Mouse (Mus musculus) telencephalon, adult 2 months (tissue): ENCODE measurements at regions not wholly inside any gene's neighbourhood (a gene's known extent, or its start where the extent isn't known, plus 50 kb on each side); places are given as distances from the start of the nearest gene placed in this dataset.
A peak's percentile ranks its signal among the peaks of the same experiment; 100 is the strongest.

Experiments
- DNase-seq: peaks from one replicate; pipeline ENCODE4 v3.0.0-alpha.2; 2011; ENCODE audit warnings: low read depth, low spot score

DNA sequence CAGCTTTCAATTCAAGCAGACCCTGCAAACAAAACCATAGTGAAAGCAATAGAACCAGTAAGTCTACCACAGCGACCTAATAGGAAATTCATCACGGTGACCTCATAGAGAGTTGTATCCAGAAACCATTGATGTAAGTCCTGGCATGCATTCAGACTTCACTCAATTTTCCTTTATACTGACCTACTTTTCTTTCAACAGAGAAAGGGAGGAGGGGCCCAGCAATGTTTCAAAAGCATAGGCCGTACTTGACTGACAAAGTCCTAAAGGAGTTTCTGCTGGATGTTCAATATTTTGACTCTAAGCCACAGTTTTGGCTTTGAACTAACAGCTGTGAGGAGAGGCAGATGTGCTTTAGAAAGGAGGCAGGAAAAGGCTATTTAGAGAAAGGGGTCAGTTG lies 88.4 kb downstream of the AI593442 start:
- peak; percentile 15 for DNase-seq

DNA sequence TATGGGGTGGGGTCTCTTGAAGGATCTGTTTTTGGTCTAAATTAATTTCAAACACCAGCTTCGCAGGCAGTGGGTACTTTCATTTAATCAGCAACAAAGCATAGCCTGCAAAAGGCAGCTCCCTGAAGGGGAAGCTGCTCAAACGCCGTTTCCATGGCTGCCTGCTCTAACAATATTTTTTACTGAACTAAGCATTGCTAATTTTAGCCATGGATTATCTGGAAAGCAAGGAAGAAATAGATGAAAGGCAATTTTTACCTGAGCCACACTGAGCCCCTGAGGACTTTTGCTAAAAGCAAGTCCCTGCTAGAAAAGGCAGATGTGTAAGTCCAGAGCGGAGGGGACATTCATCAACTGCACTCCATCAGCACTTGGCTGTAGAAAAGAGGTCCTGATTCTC lies 105.5 kb downstream of the AI593442 start:
- DNase-seq = peak; percentile 55

- DNase-seq = no peak
These were observed 127.9 kb downstream of the AI593442 start for GRCm38 (mm10) chr9:52551577-52552281.

DNA sequence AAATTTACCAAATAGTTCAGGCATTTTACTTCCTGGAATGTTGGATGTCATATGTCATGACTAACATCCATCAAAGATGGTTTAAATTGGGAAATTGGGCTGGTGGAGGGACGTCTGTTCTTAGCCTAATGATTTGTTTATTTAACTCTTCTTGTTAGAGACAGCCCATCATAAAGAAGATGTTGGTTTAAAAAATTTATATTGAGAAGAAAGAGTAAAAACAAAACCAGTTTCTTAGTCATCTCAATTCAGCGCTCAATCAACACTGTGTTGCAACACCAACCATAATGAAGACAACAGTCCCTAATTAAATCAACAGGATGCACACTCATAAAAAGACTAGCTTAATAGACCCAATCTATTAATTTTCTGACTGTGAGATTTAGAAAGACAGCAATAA lies 133.5 kb downstream of the AI593442 start:
- DNase-seq = no peak

DNA sequence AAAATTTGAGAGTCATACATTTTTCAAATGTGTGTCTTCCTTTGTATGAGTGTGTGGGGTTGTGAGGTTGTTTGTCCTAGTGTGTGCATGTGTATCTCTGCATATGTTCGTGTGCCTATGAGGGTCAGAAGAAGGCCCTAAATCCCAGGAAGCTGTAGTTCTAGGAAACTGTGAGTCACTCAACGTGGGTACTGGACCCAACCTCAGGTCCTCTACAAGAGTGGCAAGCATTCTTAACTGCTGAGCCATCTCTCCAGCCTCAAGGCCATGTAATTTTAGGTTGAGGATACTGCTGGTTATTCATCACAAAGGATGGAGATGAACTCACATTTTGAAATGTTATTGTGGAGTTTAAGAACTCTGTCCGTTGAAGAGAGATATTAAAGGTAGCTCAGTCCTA lies 140.5 kb downstream of the AI593442 start:
- no peak for DNase-seq

- no peak for DNase-seq
These were observed 150.1 kb downstream of the AI593442 start for GRCm38 (mm10) chr9:52529444-52529915.

- no peak for DNase-seq
These were observed 179.1 kb downstream of the AI593442 start for GRCm38 (mm10) chr9:52500487-52500886.

DNA sequence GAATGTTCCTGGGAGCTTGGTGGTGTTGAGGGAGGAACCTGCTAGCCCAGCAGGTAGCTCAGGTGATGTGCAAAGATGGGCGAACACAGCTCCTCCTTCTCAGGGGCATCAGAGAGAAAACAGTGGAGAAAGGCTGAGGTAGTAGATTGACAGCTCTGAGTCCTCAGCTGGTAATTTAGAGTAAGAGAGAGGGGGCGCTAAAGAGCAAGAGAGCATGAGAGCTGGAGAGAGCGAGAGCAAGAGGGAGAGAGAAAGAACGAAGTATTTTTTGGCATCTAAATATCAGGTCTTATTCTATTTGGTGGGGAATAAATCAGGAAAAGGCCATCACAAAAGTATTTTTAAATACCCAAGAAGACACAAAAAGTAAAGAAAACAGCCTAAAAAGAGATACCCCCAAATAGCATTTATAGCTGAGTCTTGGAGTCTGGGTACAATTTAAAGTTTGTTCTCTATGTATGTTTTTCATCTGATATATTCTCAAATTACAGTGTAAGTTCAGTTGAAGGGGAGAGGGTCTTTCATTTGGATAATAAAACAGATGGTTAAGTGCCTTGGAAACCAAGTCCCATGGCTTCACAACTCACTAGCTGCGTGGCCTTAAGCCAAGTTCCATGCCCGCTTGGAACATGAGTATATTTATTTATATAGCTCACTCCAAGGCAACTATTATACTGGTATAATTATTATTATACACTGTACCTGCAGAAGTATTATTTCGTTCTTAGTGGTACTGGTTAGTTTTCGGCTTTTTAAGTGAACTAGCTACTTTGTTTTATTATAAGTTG lies 183.9 kb downstream of the AI593442 start:
- DNase-seq = no peak

DNA sequence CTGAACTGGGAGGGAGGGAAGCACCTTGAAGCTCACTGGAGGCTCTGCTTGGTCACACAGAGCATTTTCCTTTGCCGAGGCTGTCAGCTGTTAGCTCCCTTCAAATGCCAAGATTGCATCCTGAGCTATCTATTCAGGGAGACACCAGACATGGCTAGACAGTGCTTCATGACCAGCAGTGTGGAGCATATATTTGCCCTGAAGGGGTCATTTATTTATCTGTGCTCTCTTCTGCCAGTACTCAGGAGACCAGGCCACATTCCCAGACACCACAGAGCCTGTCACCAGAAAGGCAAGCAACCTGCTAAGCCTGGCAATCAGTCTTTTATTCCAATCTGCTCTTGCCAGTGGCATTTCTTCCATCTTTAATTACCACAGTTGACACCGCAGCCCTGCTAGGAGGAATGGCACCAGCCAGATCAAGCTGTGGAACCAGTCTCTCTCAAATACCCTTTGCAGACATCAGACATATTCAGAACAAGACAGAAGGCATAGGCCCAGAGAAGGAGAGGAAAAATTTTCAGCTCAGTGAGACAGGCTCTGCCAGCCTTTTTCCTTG lies 186.6 kb downstream of the AI593442 start:
- no peak for DNase-seq

DNA sequence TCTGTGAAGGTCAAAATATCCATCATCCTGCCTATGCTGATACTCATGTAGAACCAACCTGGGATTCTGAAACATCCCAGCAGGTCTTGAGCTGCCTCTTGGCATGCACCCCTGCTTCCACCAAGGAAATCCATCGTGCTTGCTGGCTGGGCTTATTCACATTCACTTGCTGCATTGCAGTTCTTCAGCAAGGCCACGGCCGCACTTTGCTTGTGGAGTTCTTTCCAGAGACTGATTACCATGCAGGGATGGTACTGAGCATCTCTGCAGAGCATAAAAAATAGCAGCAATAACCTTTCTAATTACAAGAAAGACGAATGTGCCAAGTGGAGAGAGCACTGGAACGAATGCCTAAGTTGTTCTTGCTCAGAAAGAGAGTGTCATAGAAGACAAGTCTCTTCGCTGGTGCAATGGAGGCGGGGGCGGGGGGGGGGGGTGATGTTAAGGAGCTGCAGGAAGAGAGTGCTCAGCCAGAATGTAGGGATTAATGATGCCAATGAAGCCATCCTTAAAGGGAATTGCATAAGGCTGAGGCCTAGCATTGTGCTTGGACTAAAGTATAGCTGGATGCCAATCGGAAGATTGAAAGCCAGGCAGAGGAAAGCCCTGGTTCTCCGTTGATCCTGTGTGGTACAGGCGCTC lies 205.9 kb downstream of the AI593442 start:
- DNase-seq = no peak

- no peak for DNase-seq
These were observed 206.7 kb downstream of the AI593442 start for GRCm38 (mm10) chr9:52472859-52473258.

GRCm38 (mm10) chr9:52458518-52458917 lies 221.1 kb downstream of the AI593442 start:
- DNase-seq = no peak

DNA sequence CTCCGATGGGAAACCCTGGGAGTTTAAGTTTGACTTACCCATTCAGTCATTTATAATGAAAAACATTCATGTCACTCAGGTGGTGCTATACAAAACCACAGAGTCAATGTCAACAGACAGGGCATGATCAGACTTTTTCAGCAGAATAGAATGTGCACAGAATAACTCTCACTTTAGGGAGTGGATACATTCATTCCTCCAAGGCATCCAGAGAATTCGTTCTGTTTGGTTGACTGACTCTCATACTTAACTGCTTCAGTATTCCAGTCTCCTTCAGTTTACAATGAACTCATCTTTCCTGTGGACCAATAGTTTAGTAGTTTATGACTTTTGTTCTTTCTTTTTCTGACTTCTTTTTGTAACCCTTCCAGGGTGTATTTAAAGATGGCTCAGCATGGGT lies 225.1 kb downstream of the AI593442 start:
- DNase-seq = no peak

- no peak for DNase-seq
These were observed 227.8 kb downstream of the AI593442 start for GRCm38 (mm10) chr9:52451792-52452191.

DNA sequence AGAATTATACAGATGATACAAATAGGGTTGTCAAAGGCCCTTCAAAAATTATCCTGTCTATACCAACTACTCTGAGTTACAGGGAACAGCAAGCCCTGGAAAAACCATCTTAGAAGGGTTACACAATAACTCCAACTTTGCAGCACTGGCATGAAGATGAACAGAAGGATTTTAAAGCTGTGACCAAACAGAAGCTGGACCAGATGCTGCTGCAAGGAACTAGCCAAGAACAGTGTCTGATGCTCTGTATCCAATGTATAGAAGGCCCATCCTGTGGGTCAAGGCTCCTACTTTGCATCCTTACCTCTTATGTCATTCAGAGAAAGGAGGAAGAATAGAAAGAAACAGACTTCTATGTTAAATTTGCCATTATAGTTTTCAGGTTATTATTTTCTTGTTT lies 231.3 kb downstream of the AI593442 start:
- DNase-seq = no peak

- DNase-seq = no peak
These were observed 236.4 kb downstream of the AI593442 start for GRCm38 (mm10) chr9:52443228-52443627.

DNA sequence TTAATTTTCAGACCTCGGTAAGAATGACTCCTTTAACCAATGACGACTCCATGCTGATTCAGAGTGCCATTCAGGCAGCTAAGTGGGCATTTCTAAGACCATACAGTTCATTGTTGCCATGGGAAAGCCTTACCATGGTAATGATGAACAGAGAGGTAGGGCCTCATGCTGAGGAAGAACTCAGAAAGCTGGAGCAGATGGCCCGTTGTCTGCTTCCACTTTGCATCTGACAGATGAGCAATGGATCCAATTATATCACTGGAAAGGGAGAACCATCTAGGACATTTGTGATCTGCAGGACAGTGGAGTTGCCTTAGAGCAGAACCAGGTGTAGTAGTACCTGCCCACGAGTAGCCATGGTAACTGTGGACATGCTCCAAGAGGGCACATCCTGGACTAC lies 245.4 kb downstream of the AI593442 start:
- peak; percentile 23 for DNase-seq

- DNase-seq = no peak
These were observed 254.2 kb downstream of the AI593442 start for GRCm38 (mm10) chr9:52425413-52425812.

DNA sequence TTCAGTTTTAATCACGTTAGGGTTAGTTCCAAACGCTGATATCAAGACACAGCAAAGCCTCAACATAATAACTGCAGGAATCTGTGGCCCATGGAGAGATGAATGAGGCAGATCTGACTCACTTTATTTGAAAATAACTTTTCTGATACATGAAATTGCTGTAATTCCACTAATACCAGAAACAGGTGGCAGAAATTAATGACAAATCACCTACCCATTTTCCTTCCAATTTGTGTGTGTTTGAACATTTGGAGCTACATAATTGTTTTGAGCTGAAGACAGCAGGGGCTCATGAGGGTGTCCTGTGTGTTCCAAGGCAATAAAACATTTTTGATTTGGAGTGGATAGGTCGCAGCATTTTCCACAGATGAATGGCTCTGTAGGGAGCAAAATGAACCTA lies 254.2 kb upstream of the Zc3h12c start:
- DNase-seq = no peak

- no peak for DNase-seq
These were observed 247.3 kb upstream of the Zc3h12c start for GRCm38 (mm10) chr9:52415706-52416105.

- peak; percentile 85 for DNase-seq
These were observed 239.5 kb upstream of the Zc3h12c start for GRCm38 (mm10) chr9:52407841-52408240.

- DNase-seq = peak; percentile 74
These were observed 234.1 kb upstream of the Zc3h12c start for GRCm38 (mm10) chr9:52402496-52402895.
